Mouse (Mus musculus) heart, adult 2 months (tissue): ENCODE data around the gene Atp2a1. TPM values are rescaled to one million over a fixed set of nuclear protein-coding genes. Genes with fewer than 3 reads are reported as not detected.

Experiments used
- DNase-seq, 2 experiments: peaks; one replicate each; pipeline ENCODE4 v3.0.0; 2021
- H3K27ac ChIP-seq: fragments of 200-600 bp; 2 replicates; pipeline ENCODE4 v1.8.1; 2022
- H3K27me3 ChIP-seq: fragments of 200-500 bp; 2 replicates; pipeline ENCODE4 v1.6.1; 2012; ENCODE audit warnings: mild to moderate bottlenecking, low read length, inconsistent platforms, mixed read lengths; ENCODE audit not compliant: control insufficient read depth, insufficient read depth
- H3K36me3 ChIP-seq: fragments of 200-500 bp; 2 replicates; pipeline ENCODE4 v1.6.1; 2012; ENCODE audit warnings: low read length, inconsistent platforms; ENCODE audit not compliant: control insufficient read depth, insufficient read depth
- H3K4me1 ChIP-seq: fragments of 200-500 bp; 2 replicates; pipeline ENCODE4 v1.6.1; 2011; ENCODE audit warnings: low read length; ENCODE audit not compliant: control insufficient read depth, insufficient read depth
- H3K4me3 ChIP-seq: fragments of 200-600 bp; 2 replicates; pipeline ENCODE4 v1.8.1; 2022
- H3K79me2 ChIP-seq: fragments of 200-500 bp; replicated peaks from 2 replicates; pipeline ENCODE4 v1.6.1; 2012; ENCODE audit warnings: mild to moderate bottlenecking, inconsistent platforms, low read length, moderate library complexity, mixed read lengths; ENCODE audit not compliant: control insufficient read depth, insufficient read depth
- H3K9ac ChIP-seq: fragments of 200-500 bp; 2 replicates; pipeline ENCODE4 v1.6.1; 2012; ENCODE audit warnings: low read depth, mild to moderate bottlenecking, control low read depth, inconsistent platforms, low read length, mixed read lengths
- CTCF ChIP-seq: fragments of 200-600 bp; IDR thresholded peaks from 2 replicates; pipeline ENCODE4 v1.8.1; 2022; ENCODE audit warnings: antibody characterized with exemption, mild to moderate bottlenecking, moderate library complexity
- EP300 ChIP-seq: fragments of 200-500 bp; IDR thresholded peaks from 2 replicates; pipeline ENCODE4 v1.6.1; 2011; ENCODE audit warnings: low read depth, low read length, control low read depth; ENCODE audit not compliant: insufficient read depth
- POLR2A ChIP-seq: fragments of 200-500 bp; IDR thresholded peaks from 2 replicates; pipeline ENCODE4 v1.6.1; 2011; ENCODE audit warnings: mild to moderate bottlenecking, low read depth, low read length, control low read depth; ENCODE audit not compliant: insufficient read depth
- WGBS: fragments of 180-500 bp; shearing (Covaris S2); methylation state at CpG from one replicate; pipeline ENCODE4 v1.1.7; 2018; 5-methylcytosine and 5-hydroxymethylcytosine counted together
- intact Hi-C: fragments of 180-260 bp; cut with DNase I; formaldehyde crosslinking; loops from one replicate; pipeline ENCODE4 v1.15.1; 2025
- polyA plus RNA-seq: library from polyadenylated mRNA; depleted of rRNA; stranded (reverse); fragments of >200 nt; gene quantifications from 2 replicates; pipeline ENCODE4 v1.2.3, GENCODE M21; 2012
- total RNA-seq, 2 experiments: library from RNA; stranded (reverse); gene quantifications; 2 replicates each; pipeline ENCODE4 v1.2.3; 2021

The Atp2a1 gene
- total and polyA plus RNA-seq, 3 experiments = 1.1 to 6.6 (median 1.3) TPM

GRCm38 (mm10) chr7:126460623-126461399, 2.1 kb downstream of the Atp2a1 start:
- Histone ChIP-seq H3K9ac (no peak overlapping the region), H3K4me3 (no peak overlapping the region), H3K27me3 (no peaks in the 10 kb centered on the region), H3K79me2 (no peaks in the 10 kb centered on the region), H3K36me3 (no peaks in the 10 kb centered on the region), H3K27ac (no peak overlapping the region), H3K4me1 (peaks cover 4% of the 10 kb centered on the region; the same call in 1 of the 2 replicates)
- 69% methylated on average over 10 of the region's 10 CpGs for WGBS
- intact Hi-C loops = no loop called here
- TF ChIP-seq POLR2A = no peak
- no peak for TF ChIP-seq CTCF
- TF ChIP-seq EP300 = no peak
- no peak for DNase-seq

DNA sequence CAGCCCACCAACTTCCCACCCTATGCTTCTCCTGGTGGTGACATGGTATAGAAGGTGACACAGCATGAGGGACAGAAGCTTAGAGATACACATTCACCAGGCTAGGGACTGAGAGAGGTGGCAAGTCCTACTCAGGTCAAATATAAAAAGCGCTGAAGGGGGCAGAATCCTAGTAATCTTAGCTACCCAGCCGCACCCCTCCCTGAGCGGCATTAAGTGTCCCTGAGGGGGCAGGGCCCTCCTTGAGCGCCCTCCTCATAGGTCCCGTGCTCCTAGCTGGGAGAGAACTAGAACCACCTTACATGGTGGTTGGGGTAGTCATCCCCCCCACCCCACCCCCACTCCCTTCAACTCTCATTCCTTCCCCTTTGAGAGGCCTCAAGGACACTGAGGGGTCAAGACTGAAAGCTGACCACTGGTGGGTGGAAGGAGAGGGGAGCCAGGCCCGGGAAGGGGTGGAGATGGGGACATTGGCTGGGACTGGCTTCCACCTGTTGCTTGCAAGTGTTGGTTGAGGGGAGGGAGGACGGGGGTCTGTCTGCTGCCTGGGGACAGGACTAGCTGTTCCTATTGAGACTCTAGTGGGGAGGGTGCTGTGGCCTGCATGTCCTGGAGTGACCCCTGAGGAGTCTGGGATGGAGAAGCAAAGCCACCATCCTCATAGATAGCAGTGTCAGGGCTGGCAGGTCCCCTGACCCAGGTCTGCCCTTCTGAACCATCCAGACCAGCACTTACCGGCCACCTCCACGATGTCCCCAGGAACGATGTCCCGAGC, 3.9 kb downstream of the Atp2a1 start:
- TF ChIP-seq CTCF (no peak), EP300 (no peak)
- no peaks in the 10 kb centered on the region for H3K79me2 ChIP-seq
- DNase-seq = no peak
- H3K27ac ChIP-seq = no peak overlapping the region; the same call in 1 of the 2 replicates
- H3K27me3 ChIP-seq = no peaks in the 10 kb centered on the region
- H3K4me1 ChIP-seq = peaks cover 1% of the 10 kb centered on the region; the same call in 1 of the 2 replicates
- H3K4me3 ChIP-seq = no peak overlapping the region
- no peaks in the 10 kb centered on the region for H3K36me3 ChIP-seq
- WGBS = 81% methylated on average over 11 of the region's 11 CpGs
- H3K9ac ChIP-seq = no peak overlapping the region
- intact Hi-C loops = no loop called here

DNA sequence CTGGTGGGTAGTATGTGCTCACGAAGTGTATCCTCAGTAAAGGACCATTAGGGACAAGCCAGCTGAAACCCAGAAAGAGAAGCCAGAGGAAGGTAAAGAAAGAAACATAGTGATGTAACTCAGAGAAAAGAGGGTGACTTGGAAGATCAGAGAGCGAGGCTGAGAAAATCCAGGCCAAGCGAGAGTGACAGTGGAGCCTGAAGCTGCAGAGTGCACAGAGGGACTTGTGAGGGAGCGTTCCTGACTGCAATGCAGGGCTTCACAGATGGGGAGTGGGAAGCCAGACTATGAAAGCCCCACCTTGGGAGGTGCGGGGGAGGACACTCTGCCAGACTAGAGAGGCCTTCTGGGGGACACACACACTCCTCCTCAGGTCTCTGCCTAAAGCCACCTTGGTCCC, 4.7 kb downstream of the Atp2a1 start:
- TF ChIP-seq CTCF = no peak
- no peak for TF ChIP-seq EP300
- no peak for TF ChIP-seq POLR2A
- Histone ChIP-seq H3K4me3 (no peak overlapping the region), H3K9ac (no peak overlapping the region), H3K79me2 (no peaks in the 10 kb centered on the region), H3K27ac (no peak overlapping the region), H3K36me3 (no peaks in the 10 kb centered on the region), H3K27me3 (no peaks in the 10 kb centered on the region), H3K4me1 (peaks cover 1% of the 10 kb centered on the region; the same call in 1 of the 2 replicates)
- 72% methylated on average over 5 of the region's 5 CpGs for WGBS
- intact Hi-C loops = no loop called here
- no peak for DNase-seq

GRCm38 (mm10) chr7:126456382-126457266, 6.3 kb downstream of the Atp2a1 start:
- WGBS = 77% methylated on average over 17 of the region's 17 CpGs
- DNase-seq = no peak
- Histone ChIP-seq H3K36me3 (no peaks in the 10 kb centered on the region), H3K4me1 (peaks cover 1% of the 10 kb centered on the region; the same call in 1 of the 2 replicates), H3K27ac (no peak overlapping the region), H3K9ac (no peak overlapping the region), H3K79me2 (no peaks in the 10 kb centered on the region), H3K4me3 (no peak overlapping the region), H3K27me3 (no peaks in the 10 kb centered on the region)
- intact Hi-C loops = no loop called here
- TF ChIP-seq EP300 (no peak), CTCF (no peak), POLR2A (no peak)

DNA sequence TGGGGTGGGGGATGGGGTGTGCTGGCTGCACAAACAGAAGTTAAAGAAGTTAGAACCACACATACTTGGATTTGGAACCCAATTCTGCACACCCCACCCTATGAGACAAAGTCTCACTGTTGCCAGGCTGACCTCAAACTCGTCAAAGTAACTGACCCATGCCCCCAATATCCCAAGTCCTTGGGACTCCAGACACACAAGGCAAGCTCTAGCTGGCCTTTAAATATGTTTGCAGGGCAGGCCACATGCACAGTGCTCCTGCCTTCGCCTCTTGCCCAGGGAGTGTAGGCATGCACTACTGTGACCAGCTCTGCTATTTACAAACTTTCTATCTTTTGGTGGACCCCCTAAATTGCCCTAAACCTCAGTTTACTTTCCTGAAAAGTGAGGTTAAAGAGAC, 7.7 kb downstream of the Atp2a1 start:
- peaks cover 1% of the 10 kb centered on the region; the same call in 1 of the 2 replicates for H3K4me1 ChIP-seq
- no peak overlapping the region for H3K9ac ChIP-seq
- DNase-seq = no peak
- H3K79me2 ChIP-seq = no peaks in the 10 kb centered on the region
- WGBS = 79% methylated on average over 2 of the region's 2 CpGs
- no peak overlapping the region for H3K27ac ChIP-seq
- TF ChIP-seq POLR2A = no peak
- no peak for TF ChIP-seq CTCF
- TF ChIP-seq EP300 = no peak
- no peaks in the 10 kb centered on the region for H3K27me3 ChIP-seq
- H3K36me3 ChIP-seq = no peaks in the 10 kb centered on the region
- intact Hi-C loops = no loop called here
- H3K4me3 ChIP-seq = no peak overlapping the region
